Mouse (Mus musculus): ENCODE data around the gene Cd247.

GRCm38 (mm10) chr1:165804133-165804532, 15.7 kb downstream of the Cd247 start:
- TF ChIP-seq POU5F1 (IDR thresholded peaks at IDR 0.05; ENCODE audit: borderline replicate concordance, low read length): no peak
- TF ChIP-seq CTCF (conservative IDR thresholded peaks at IDR 0.05; ENCODE audit: low read length): no peak
- no peak for TF ChIP-seq NANOG (IDR thresholded peaks at IDR 0.05; ENCODE audit: borderline replicate concordance, low read length)
